Mouse (Mus musculus) limb, embryonic 11.5 days (tissue): ENCODE measurements around the gene Cel. TPM values are rescaled to one million over a fixed set of nuclear protein-coding genes. Genes with fewer than 3 reads are reported as not detected.

Source experiments
- ATAC-seq: fragments of 200-750 bp; cut with Nextera tagmentation; 2 replicates; pipeline ENCODE4 v1.8.0; 2017; ENCODE audit warnings: low read depth; ENCODE audit not compliant: insufficient number of reproducible peaks, low FRiP score, low TSS enrichment
- DNase-seq: peaks from one replicate; pipeline ENCODE4 v3.0.0-alpha.2; 2015; ENCODE audit warnings: low spot score
- H3K27ac ChIP-seq: fragments of 300-500 bp; sonication (generic); replicated peaks from 2 replicates; pipeline ENCODE4 v1.5.1; 2014; ENCODE audit warnings: low read depth, mild to moderate bottlenecking, low read length
- H3K27me3 ChIP-seq: fragments of 300-500 bp; sonication (generic); 2 replicates; pipeline ENCODE4 v1.6.1; 2014; ENCODE audit warnings: mild to moderate bottlenecking, low read length, mixed read lengths; ENCODE audit not compliant: control insufficient read depth, insufficient read depth
- H3K36me3 ChIP-seq: fragments of 300-500 bp; sonication (generic); 2 replicates; pipeline ENCODE4 v1.6.1; 2014; ENCODE audit warnings: mild to moderate bottlenecking, low read length, moderate library complexity, mixed read lengths; ENCODE audit not compliant: control insufficient read depth, insufficient read depth
- H3K4me1 ChIP-seq: fragments of 300-500 bp; sonication (generic); 2 replicates; pipeline ENCODE4 v1.6.1; 2014; ENCODE audit warnings: low read length, mixed read lengths; ENCODE audit not compliant: control insufficient read depth, insufficient read depth
- H3K4me2 ChIP-seq: fragments of 300-500 bp; sonication (generic); 2 replicates; pipeline ENCODE4 v1.6.1; 2014; ENCODE audit warnings: low read depth, mild to moderate bottlenecking, moderate library complexity; ENCODE audit not compliant: severe bottlenecking
- H3K4me3 ChIP-seq: fragments of 300-500 bp; sonication (generic); 2 replicates; pipeline ENCODE4 v1.5.1; 2014; ENCODE audit warnings: low read depth, low read length
- H3K9ac ChIP-seq: fragments of 300-500 bp; sonication (generic); 2 replicates; pipeline ENCODE4 v1.6.1; 2014; ENCODE audit warnings: mild to moderate bottlenecking, low read length
- H3K9me3 ChIP-seq: fragments of 300-500 bp; sonication (generic); 2 replicates; pipeline ENCODE4 v1.6.1; 2016; ENCODE audit warnings: low read length; ENCODE audit not compliant: control insufficient read depth
- WGBS: fragments of 180-500 bp; shearing (Covaris S2); extraction: QIAGEN DNeasy Blood & Tissue Kit; methylation state at CpG from one replicate; pipeline ENCODE4 v1.1.7; 2014; 5-methylcytosine and 5-hydroxymethylcytosine counted together
- polyA plus RNA-seq: library from polyadenylated mRNA; unstranded; fragments of >200 nt; fragmentation: Nextera tagmentation; extraction: Ambion mirVana; gene quantifications from 2 replicates; pipeline ENCODE4 v1.2.1, GENCODE M21; 2014

Gene Cel
- polyA plus RNA-seq, 1 experiment from 2014 or later, result not detected

DNA sequence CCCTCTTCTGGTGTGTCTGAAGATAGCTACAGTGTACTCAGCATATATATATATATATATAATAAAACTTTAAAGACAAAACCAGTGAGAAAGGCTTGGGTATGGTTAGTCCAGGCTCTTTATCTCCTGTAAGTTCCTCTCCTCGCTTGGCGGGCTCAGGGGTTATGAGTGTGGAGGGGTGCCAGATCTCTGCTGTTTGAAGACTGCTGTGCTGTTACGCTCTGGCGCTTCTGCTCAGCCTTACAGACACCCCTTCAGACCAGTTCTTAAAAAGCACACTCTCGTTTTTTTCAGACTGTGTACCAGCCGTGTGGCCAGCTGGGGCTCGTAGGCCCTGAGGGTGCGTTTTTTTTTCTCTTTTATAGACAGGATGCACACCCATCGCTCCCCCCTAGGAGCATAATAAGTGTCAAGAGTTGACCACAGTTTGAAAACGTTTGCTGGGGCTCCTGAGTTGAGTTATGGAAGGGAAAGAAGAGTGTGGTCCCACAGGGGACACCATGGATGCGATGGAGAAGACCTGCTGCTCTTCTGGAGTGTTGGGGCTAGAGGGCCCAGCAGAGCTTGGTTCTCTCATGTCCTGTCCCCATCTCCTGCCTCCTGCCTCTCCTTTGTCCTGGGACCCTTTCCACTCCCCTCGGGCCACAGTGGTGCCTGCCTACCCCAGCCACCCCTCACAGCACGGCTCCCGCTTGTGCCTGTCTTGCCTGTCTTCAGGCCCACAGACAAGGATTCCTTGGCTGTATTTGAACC, 42.8 kb upstream of the Cel start:
- WGBS, result 72% methylated on average over 14 of the region's 14 CpGs
- no peaks in the 10 kb centered on the region for H3K27me3 ChIP-seq
- H3K36me3 ChIP-seq, result no peaks in the 10 kb centered on the region
- no peak overlapping the region for H3K4me3 ChIP-seq
- no peak overlapping the region for H3K4me2 ChIP-seq
- ATAC-seq (no peak), DNase-seq (no peak)
- no peak overlapping the region for H3K9ac ChIP-seq
- no peak overlapping the region for H3K27ac ChIP-seq
- peaks cover 3% of the 10 kb centered on the region; the same call in 1 of the 2 replicates for H3K4me1 ChIP-seq
- H3K9me3 ChIP-seq, result no peaks in the 10 kb centered on the region

DNA sequence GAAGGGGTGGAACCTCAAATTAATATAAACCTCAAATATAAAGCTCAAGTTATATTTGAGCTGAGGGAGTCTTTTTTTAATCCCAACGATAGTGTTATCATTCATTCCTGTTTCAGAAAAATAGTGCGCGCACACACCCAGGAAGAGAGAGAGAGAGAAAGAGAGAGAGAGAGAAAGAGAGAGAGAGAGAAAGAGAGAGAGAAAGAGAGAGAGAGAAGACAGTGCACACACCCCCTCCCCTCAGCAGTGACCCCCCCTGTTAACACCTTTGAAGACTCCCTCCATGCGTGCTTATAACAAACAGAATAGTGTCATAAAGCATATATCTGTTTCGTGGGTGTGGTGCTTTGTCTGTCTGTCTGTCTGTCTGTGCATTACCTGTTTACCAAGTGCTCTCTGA, 40.3 kb upstream of the Cel start:
- no peak overlapping the region for H3K4me2 ChIP-seq
- DNase-seq (no peak), ATAC-seq (no peak)
- WGBS, result 90% methylated on average over 5 of the region's 5 CpGs
- no peaks in the 10 kb centered on the region for H3K36me3 ChIP-seq
- no peak overlapping the region for H3K27ac ChIP-seq
- H3K4me1 ChIP-seq, result peaks cover 3% of the 10 kb centered on the region; the same call in 1 of the 2 replicates
- H3K9me3 ChIP-seq, result no peaks in the 10 kb centered on the region
- H3K27me3 ChIP-seq, result no peaks in the 10 kb centered on the region
- H3K4me3 ChIP-seq, result no peak overlapping the region
- no peak overlapping the region for H3K9ac ChIP-seq

DNA sequence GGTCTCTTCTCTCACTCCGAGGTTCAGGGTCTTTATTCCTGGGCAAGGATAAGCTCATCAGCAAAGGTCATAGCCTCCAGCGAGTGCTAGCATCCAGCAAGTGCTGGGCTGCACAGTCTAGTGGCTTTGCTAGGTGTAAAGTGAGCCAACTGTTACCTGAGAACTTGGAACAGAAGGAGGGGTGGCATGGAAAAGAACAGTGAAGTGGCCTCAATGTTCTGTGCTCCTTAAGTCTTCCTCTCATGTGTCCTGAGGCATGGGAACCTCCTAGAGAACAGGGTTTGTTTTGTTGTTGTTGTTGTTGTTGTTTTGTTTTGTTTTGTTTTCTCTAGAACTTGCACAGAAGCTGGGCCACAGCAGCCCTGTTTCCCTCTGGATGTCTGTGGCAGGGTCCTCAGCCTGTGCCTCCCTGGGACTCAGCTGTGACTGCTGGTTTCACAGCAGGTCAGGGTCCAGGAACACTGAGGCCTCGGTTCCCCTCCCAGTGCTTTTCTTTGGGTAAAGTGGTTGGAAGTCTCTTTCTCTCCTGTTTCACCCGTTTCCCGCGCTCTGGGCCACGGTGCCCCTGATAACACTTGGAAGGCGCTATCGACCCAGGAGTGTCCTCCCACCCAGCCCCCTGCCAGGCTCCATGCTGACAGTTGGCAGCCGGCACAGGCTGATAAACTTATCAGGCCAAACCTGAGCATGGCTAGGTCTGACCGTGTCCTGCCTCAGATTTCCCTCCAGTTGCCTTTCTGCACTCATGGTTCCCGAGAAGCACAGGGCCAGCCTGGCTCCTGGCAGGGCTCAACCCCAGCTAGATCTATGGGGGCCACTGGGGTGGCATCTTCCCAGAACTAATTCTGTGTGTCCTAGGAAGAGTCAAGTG, 38.8 kb upstream of the Cel start:
- Histone ChIP-seq H3K36me3 (no peaks in the 10 kb centered on the region), H3K27ac (no peak overlapping the region), H3K27me3 (no peaks in the 10 kb centered on the region), H3K4me2 (no peak overlapping the region), H3K9ac (no peak overlapping the region), H3K9me3 (no peaks in the 10 kb centered on the region), H3K4me3 (no peak overlapping the region), H3K4me1 (no peaks in the 10 kb centered on the region)
- WGBS, result 65% methylated on average over 12 of the region's 12 CpGs
- DNase-seq, result no peak
- no peak for ATAC-seq

DNA sequence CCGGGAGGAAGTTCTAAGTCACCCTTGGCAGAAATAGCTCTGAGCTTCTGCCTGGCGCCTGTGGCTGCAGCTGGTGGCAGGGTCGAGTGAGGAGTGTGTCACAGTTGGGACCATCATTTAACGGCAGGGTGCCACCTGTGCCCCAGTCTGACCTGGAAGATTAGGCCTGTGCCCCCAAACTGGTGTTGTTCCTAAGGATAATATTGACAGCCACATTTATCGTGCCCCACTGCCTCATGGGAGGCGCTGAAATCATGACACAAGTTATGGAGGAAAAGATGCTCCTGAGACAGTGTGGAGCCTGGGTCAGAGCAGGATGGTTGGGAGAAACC, 36.3 kb upstream of the Cel start:
- 77% methylated on average over 6 of the region's 6 CpGs for WGBS
- Histone ChIP-seq H3K9ac (no peak overlapping the region), H3K4me1 (no peaks in the 10 kb centered on the region)

DNA sequence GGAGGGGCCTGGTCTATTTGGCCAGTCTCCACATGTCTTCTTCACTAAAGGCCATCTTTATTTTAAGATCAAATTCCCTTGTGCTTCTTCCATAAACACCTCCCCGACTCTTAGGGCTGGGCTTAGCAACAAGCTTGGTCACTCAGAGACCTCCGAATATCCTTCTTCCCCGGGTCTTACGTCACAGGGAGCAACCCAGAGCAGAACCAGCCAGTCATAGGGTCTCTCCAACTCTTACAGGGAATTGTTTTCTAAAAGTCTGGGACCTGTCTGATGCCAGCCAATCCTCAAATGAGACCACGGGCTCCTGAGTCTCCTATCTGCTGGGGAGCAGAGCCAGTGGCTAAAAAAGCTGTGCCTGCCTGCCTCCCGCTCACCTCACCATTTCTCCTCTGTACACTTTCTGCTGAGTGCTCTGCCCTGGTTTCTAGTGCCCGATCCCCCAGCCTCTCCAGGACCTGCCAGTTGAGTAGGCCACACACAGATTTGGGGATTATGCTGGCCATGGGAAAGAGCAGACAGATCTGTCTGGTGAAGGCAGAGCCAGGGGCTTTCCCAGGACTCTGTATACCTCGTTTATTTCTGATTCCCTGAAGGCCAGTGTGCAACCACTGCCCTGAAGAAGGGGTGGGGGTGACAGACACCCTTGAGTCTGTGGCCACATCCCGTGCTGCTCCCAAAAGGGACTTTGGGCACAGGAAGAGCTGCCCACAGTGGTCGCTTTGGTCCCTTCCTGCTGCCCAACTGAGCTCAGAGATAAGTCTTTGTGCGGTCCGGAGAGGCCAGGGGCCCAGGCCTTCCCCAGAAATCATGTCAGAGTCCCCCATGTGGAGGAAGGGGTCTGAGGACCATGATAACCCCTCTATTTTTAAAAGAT, 35.7 kb upstream of the Cel start:
- ATAC-seq (no peak), DNase-seq (no peak)
- H3K4me3 ChIP-seq, result no peak overlapping the region
- H3K9ac ChIP-seq, result no peak overlapping the region
- H3K27me3 ChIP-seq, result no peaks in the 10 kb centered on the region
- no peak overlapping the region for H3K4me2 ChIP-seq
- no peaks in the 10 kb centered on the region for H3K4me1 ChIP-seq
- no peak overlapping the region for H3K27ac ChIP-seq
- no peaks in the 10 kb centered on the region for H3K36me3 ChIP-seq
- H3K9me3 ChIP-seq, result no peaks in the 10 kb centered on the region
- 75% methylated on average over 12 of the region's 12 CpGs for WGBS

More for the DNA sequence above, 36.3 kb upstream of the Cel start:
- H3K4me3 ChIP-seq, result no peak overlapping the region
- H3K27ac ChIP-seq, result no peak overlapping the region
- DNase-seq (no peak), ATAC-seq (no peak)
- no peaks in the 10 kb centered on the region for H3K9me3 ChIP-seq
- no peaks in the 10 kb centered on the region for H3K36me3 ChIP-seq
- no peaks in the 10 kb centered on the region for H3K27me3 ChIP-seq
- no peak overlapping the region for H3K4me2 ChIP-seq

DNA sequence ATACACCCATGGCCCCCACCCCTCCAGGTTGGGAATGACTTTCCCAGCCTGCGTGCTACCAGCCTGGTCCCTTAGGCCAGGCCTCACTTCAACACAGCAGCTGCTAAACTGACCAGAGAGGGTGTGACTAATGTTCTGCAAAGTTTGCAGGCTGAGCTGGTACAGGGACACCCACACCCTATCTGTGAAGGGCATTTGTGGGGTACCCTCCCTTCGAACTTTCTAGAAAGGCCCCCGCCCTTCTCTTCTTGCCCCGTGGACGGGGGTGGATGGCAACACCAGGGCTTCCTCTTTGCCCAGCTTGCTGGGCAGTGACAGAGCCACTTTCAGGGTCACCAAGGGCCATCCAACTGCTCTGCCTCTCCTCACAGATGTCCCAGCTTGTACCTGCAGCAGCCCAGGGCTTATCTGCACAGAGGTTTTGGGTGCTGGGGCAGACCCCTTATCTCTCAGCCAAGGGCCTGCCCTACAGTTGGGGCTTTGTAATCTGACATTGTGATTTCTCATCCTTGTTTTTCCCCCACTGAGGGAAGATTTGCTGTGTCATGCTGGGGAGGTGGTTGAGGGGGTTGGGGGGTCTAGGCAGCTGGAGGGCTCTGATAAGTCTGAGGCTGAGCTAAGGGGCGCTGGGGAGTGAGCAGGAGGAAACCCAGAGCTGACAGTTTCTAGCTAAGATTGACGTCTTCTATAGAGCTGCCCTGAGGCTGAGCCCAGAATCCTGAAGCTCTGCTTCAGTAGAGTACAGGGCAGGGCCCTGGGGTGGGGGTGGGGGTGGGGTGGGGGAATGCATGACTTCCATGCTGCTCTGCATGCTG, 34.7 kb upstream of the Cel start:
- 77% methylated on average over 7 of the region's 7 CpGs for WGBS
- H3K9ac ChIP-seq, result no peak overlapping the region
- DNase-seq, result no peak

DNA sequence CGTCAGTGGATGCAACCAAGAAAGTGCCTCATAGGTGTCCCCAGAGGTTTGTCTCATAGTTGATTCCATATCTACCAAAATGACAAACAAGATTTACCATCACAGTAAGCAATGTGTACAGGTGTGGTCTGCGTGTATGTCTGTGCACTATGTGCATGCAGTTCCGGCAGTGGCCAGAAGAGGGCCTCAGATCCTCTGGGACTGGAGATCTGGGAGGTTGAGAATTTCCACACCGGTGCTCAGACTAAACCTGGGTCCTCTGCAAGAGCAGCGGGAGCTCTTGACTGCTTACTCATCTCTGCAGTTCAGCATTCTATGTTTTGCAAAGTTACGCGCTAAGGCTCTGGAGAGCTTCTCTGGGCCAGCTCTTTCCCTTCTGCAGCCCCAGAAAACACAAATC, 33.8 kb upstream of the Cel start:
- WGBS, result 88% methylated on average over 7 of the region's 7 CpGs

More for the DNA sequence above, 34.7 kb upstream of the Cel start:
- Histone ChIP-seq H3K27ac (no peak overlapping the region), H3K4me2 (no peak overlapping the region), H3K36me3 (no peaks in the 10 kb centered on the region), H3K9me3 (no peaks in the 10 kb centered on the region), H3K27me3 (no peaks in the 10 kb centered on the region), H3K4me3 (no peak overlapping the region), H3K4me1 (no peaks in the 10 kb centered on the region)
- ATAC-seq, result no peak

More for the DNA sequence above, 33.8 kb upstream of the Cel start:
- no peak overlapping the region for H3K4me2 ChIP-seq
- no peak for DNase-seq
- no peaks in the 10 kb centered on the region for H3K4me1 ChIP-seq
- no peak for ATAC-seq
- no peaks in the 10 kb centered on the region for H3K36me3 ChIP-seq
- H3K27ac ChIP-seq, result no peak overlapping the region
- H3K9ac ChIP-seq, result no peak overlapping the region
- H3K27me3 ChIP-seq, result no peaks in the 10 kb centered on the region
- no peaks in the 10 kb centered on the region for H3K9me3 ChIP-seq
- no peak overlapping the region for H3K4me3 ChIP-seq
